Mouse (Mus musculus): ENCODE measurements around the gene Atg101. TPM values are rescaled to one million over a fixed set of nuclear protein-coding genes. Genes with fewer than 3 reads are reported as not detected.

Atg101 gene
- total RNA-seq, 2 experiments from 2014 or later, result 45.5 to 53.6 TPM

DNA sequence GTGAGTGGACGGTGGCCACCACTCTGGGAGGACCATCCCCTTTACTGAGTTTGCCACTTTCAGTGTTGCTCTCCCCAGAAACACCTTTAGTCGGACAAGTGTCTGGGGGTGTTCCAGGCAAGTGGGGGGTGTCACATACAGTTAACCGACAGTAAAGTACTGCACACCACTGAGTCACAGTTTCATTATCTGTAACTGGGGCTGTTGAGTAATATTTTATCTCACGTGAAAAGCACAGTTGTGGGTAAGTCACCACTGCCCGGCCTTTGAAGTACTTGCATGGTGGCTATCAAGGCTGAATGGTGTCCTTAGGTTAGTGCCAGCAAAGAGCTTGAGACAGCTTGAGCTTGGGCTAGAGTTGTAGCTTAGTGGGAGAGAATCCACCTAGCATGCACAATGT, 1.6 kb upstream of the Atg101 start:
- no peak for DNase-seq (ENCODE audit: low spot score in 2 of 2)

GRCm38 (mm10) chr15:101283183-101283910, 725 bp upstream of the Atg101 start:
- DNase-seq (ENCODE audit: low spot score in 2 of 2), result peak in 1 of 2 experiments; percentile 67

- no peak for DNase-seq (ENCODE audit: low spot score in 2 of 2)
These were observed 2.2 kb downstream of the Atg101 start for GRCm38 (mm10) chr15:101286129-101286770.

DNA sequence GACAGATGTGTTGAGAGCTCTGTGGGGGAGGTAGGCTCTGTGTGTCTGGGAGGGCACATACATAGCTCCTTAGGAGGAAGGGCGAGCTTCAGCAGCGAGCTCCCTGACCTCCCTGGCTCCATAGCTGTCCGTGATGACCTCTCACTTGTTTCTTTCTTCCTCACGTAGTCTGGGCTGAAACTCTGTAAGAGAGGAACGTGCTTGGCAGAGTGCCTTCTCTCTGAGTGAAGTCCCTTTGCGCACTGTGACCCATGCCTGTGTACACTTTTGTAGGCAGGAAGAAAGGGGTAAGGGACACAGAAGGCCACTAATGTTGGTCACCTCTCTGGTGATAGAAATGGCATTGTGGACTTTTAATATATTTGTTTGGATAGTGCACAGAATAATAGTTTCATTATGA, 3.3 kb downstream of the Atg101 start:
- no peak for DNase-seq (ENCODE audit: low spot score in 2 of 2)

DNA sequence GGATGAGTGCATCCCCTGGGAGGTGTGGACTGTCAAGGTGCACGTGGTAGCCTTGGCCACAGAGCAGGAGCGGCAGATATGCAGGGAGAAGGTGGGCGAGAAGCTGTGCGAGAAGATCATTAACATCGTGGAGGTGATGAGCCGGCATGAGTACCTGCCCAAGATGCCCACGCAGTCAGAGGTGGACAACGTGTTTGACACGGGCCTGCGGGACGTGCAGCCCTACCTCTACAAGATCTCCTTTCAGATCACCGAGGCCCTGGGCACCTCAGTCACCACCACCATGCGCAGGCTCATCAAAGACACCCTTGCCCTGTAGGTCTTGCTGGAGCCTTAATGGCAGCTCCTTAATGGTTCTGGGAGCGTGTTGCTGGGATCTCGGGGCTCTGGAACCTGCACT, 6.3 kb downstream of the Atg101 start:
- no peak for DNase-seq (ENCODE audit: low spot score in 2 of 2)

DNA sequence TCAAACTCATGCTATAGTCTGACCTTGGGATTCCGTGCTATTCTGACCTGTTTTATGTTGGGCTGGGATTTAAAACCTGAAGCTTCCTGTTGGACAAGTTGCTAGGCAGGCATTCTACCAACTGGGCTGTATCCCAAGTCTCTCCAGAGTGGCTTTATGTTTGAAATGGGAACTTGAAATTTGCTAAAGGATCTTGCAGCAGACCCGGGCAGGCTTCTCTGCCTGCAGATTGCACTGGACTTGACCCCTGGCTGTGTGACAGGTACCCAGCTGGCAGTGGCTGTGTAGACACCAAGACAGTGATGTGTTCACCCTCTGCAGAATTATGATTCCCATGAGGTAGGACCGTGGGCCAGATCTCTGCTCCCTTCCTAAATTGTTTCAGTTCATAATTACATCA, 7.9 kb downstream of the Atg101 start:
- no peak for DNase-seq (ENCODE audit: low spot score in 2 of 2)

- no peak for DNase-seq (ENCODE audit: low spot score in 2 of 2)
These were observed 9.1 kb downstream of the Atg101 start, which contains the start of gene 6030408B16Rik for GRCm38 (mm10) chr15:101293025-101293621. Gene 6030408B16Rik, plus strand, starts transcription at chr15:101293212.

DNA sequence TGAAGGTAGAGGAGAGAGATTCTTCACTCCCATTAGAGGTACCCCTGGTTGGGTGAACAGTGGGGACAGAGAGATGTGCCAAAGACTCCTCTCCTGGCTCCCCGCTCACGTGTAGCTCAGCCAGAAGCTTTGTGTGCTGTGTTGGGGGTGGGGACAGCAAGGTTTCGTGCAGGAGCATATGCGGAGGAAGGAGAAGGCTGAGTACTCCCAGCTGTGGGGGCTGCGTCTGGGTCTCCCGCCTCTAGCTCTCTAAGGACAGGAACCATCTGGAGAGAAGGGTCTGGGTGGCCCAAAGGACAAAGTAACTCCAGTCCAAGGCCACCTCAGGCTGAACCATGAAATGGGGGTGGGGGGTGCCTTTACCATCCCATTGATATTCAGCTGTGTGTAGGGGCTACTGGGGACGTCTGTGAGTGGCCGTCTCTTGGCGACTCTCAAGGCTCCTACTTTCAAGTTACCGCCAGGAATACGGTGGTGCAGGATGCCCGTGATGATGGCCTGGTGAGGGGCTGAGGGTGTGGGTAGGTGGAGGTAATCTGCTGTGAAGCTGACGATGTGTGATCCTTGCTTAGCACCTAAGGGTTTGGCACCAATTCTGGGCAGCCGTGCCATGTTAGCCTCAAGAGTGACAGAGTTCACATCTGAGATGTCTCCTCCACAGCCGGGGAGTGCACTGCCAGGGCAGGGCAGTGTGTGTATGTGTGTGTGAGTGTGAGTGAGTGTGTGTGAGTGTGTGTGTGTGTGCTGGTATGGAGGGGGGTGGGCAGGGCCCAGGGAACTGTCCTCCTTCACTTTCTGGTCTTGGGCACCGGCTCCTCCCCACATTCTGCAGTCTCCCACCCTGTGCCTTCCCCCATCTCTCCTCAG, 10.2 kb downstream of the Atg101 start:
- DNase-seq (ENCODE audit: low spot score in 2 of 2), result no peak

GRCm38 (mm10) chr15:101295106-101295505, 11.0 kb downstream of the Atg101 start:
- no peak for DNase-seq (ENCODE audit: low spot score in 2 of 2)

DNA sequence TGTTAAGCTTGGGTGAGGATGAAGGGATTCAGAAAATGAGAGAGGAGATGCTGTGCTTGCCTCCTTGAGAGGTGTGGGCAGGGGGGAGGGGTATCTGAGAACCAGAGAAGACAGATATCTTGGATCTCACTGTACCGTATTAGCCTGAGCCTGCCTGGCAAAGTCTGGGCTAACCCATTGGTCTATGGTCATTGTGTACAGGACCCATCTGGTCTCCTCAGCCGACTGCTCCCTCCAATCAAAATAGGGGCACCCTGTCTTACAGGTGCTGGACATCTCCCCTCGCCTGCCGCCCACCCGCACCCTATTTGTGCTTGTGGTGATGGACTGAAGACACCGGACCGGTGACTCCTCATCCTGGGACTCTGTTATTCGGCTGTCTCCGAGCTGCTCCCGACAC, 11.5 kb downstream of the Atg101 start:
- DNase-seq (ENCODE audit: low spot score in 2 of 2), result no peak

GRCm38 (mm10) chr15:101296091-101296490, 12.0 kb downstream of the Atg101 start:
- no peak for DNase-seq (ENCODE audit: low spot score in 2 of 2)

- no peak for DNase-seq (ENCODE audit: low spot score in 2 of 2)
These were observed 13.9 kb downstream of the Atg101 start for GRCm38 (mm10) chr15:101297988-101298387.

DNA sequence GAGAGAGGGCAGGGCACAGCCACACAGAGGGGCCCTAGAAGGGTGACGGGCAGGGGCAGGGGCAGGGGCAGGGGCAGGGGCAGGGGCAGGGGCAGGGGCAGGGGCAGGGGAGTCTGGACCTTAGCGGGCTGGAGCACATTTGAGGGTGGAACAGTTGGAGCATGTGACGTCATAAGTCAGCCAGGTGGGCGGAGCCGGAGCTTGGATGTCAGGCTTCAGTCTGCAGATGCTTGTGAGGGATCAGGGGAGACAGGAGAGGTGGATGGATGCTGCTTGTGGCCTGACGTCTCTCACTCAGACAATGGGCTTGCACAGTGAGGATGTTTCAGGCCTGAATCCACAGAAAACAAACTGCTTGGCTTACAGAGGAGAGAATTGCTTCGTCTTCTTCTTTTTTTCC, 14.5 kb downstream of the Atg101 start:
- DNase-seq (ENCODE audit: low spot score in 2 of 2), result no peak

DNA sequence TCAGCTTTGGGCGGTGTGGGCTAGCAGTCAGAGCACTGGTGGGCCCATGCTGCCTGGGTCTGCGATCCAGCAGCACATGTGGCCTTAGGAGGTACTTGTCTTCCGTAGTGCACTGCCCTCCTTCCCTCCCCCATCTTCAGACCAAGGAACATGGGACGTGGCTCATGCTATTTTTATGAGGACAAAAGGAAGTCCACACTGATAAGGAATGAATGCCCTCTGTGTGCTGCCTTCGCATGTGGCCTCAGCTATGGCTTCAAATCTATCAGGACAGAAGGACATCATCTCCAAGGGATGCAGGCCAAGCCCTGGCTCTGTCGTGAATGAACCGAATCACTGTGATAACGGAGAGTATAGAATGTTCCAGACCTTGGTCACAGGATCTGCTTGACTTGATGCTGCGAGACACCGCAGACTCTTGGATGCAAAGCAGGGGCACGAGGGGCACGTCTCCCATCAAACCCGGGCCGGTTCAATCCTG, 15.4 kb downstream of the Atg101 start:
- no peak for DNase-seq (ENCODE audit: low spot score in 2 of 2)

DNA sequence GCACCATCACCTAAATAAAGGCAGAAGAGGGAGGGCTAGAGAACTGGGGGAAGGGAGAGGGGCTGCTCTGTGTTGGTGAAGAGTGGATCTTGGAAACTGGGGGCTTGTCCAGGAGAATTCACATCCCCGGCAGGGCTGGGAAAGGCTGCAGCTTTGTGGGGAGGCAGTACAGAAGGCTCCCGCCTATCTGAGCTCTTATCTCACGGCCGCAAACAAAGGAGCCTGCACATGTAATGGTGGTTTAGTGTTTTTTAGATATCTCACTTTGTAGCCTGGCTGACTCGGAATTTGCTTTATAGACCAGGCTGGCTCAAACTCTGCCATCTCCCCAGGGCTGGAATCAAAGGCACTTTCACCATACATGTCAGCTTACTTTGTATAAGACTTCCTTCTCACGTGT, 16.1 kb downstream of the Atg101 start:
- DNase-seq (ENCODE audit: low spot score in 2 of 2), result no peak

DNA sequence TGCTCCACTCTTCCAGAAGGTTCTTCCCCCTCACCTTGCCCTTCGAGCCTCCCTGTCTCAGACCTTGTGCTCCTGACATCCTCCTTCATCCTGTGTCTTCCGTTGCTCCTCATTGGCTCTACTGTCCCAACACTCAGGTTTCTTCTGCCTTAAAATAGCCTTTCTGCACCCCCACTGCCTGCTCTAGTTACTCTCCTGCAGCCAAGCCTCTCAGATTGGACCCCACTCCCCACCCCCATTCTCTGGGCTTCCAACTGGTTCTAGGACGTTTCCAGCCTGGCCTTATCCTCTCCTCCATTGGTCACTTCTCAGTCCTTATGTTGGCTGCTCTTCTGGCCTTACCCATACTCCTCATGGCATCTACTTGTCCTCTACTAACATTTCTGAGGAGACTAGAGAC, 18.1 kb downstream of the Atg101 start:
- no peak for DNase-seq (ENCODE audit: low spot score in 2 of 2)

DNA sequence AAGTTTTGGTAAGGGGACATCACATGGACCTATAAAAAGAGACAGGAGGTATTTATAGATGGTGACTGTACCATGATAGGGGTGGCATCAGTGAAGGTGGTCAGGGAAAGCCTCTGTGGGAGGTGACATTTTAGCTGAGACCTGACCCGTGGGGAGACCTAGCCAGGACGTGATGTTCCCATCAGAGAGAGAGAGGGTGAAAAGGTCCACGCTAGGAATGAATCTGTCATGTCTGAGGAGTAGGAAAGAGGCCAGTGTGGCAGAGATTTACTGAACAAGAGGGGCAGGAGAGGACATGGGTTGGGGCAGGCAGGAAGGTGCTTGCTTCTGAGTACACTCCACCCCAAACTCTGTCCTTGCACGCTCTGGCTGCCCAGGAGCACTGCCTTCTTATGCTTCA, 19.8 kb downstream of the Atg101 start:
- no peak for DNase-seq (ENCODE audit: low spot score in 2 of 2)

DNA sequence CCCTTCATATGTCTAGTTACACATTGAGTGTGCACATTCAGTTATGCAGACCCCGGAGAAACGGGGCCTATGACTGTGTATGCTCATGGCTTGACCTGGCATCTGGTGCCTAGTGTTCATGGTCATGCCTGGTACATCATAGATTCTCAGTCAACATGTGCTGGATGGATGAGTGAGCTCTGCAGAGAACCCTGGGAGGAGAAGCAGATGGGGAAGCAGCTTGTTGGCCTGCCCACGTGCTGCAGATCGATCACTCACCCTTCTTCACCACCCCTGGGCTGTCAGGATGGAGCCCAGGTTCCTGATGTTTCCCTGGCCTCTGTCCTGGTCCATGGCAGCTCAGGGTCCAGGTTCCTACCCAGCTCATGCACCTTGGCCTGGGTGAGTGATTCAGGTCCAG, 22.4 kb downstream of the Atg101 start:
- DNase-seq (ENCODE audit: low spot score in 2 of 2), result peak; percentile 43 to 55

- DNase-seq (ENCODE audit: low spot score in 2 of 2), result no peak
These were observed 24.6 kb downstream of the Atg101 start for GRCm38 (mm10) chr15:101308440-101309348.

DNA sequence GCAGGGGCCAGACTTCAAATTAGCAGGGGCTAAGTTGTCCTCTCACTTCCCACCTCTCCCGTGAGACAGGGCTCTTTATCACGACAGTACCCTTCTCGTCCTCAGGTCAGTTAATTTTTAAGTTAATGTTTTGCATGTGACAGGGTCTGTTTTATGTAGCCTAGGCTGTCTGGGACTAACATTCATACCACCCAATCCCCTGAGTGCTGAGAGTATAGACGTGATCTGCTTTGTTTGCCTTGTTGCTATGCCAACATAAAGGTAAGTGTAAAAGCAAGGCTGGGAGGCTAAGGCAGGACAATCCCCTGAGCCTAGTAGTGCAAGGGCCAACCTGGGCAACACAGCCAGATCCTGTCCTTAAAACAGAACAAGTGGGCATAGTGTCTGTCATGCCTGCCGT, 25.4 kb downstream of the Atg101 start:
- no peak for DNase-seq (ENCODE audit: low spot score in 2 of 2)

All from left cerebral cortex, adult 18-20 months (tissue).